Mouse (Mus musculus) intestine, embryonic 14.5 days (tissue): Measurements from ENCODE around the gene Chd5. TPM values are rescaled to one million over a fixed set of nuclear protein-coding genes. Genes with fewer than 3 reads are reported as not detected.

Experiments used
- ATAC-seq: fragments of 200-750 bp; cut with Nextera tagmentation; replicated peaks from 2 replicates; pipeline ENCODE4 v1.8.0; 2017; ENCODE audit warnings: low read depth, moderate number of reproducible peaks, moderate TSS enrichment, moderate library complexity; ENCODE audit not compliant: low FRiP score, low TSS enrichment
- DNase-seq: peaks from one replicate; pipeline ENCODE4 v3.0.0-alpha.2; 2018; ENCODE audit warnings: low spot score
- H3K27ac ChIP-seq: fragments of 300-500 bp; sonication (generic); 2 replicates; pipeline ENCODE4 v1.5.1; 2014; ENCODE audit warnings: low read depth, mild to moderate bottlenecking, control low read depth
- H3K27me3 ChIP-seq: fragments of 300-500 bp; sonication (generic); replicated peaks from 2 replicates; pipeline ENCODE4 v1.6.1; 2014; ENCODE audit warnings: low read length, control low read depth; ENCODE audit not compliant: control insufficient read depth, insufficient read depth
- H3K36me3 ChIP-seq: fragments of 300-500 bp; sonication (generic); 2 replicates; pipeline ENCODE4 v1.6.1; 2014; ENCODE audit warnings: low read length, control low read depth; ENCODE audit not compliant: control insufficient read depth, insufficient read depth
- H3K4me1 ChIP-seq: fragments of 300-500 bp; sonication (generic); replicated peaks from 2 replicates; pipeline ENCODE4 v1.6.1; 2014; ENCODE audit warnings: low read length, control low read depth, mixed read lengths; ENCODE audit not compliant: control insufficient read depth, insufficient read depth
- H3K4me2 ChIP-seq: fragments of 300-500 bp; sonication (generic); 2 replicates; pipeline ENCODE4 v1.6.1; 2014; ENCODE audit warnings: low read length
- H3K4me3 ChIP-seq: fragments of 300-500 bp; sonication (generic); 2 replicates; pipeline ENCODE4 v1.5.1; 2014; ENCODE audit warnings: low read depth, low read length, control low read depth, mixed read lengths
- H3K9ac ChIP-seq: fragments of 300-500 bp; sonication (generic); 2 replicates; pipeline ENCODE4 v1.6.1; 2014; ENCODE audit warnings: mild to moderate bottlenecking, low read length
- H3K9me3 ChIP-seq: fragments of 300-500 bp; sonication (generic); 2 replicates; pipeline ENCODE4 v1.6.1; 2016; ENCODE audit warnings: low read length, control low read depth; ENCODE audit not compliant: control insufficient read depth
- WGBS: fragments of 180-500 bp; shearing (Covaris S2); extraction: QIAGEN DNeasy Blood & Tissue Kit; methylation state at CpG from one replicate; pipeline ENCODE4 v1.1.7; 2014; 5-methylcytosine and 5-hydroxymethylcytosine counted together
- polyA plus RNA-seq: library from polyadenylated mRNA; unstranded; fragments of >200 nt; fragmentation: Nextera tagmentation; extraction: Ambion mirVana; gene quantifications from 2 replicates; pipeline ENCODE4 v1.2.1, GENCODE M21; 2014

The Chd5 gene
- polyA plus RNA-seq, 1 experiment from 2014 or later, result 1.7 TPM

- H3K9me3 ChIP-seq, result no peaks in the 10 kb centered on the region
- H3K27me3 ChIP-seq, result peaks cover 9% of the 10 kb centered on the region
- peak within 1 kb of the TSS; percentile 95 for H3K4me3 ChIP-seq
- peak; percentile 96 for ATAC-seq
- peaks cover 15% of the 10 kb centered on the region for H3K4me1 ChIP-seq
- peak; percentile 98 for DNase-seq
- peaks cover 17% of the 10 kb centered on the region for H3K36me3 ChIP-seq
- peak within 1 kb of the TSS; percentile 89 for H3K9ac ChIP-seq
- peak within 1 kb of the TSS; percentile 65 for H3K4me2 ChIP-seq
- peak within 1 kb of the TSS; percentile 59 for H3K27ac ChIP-seq
- WGBS, result under 1% methylated on average over 103 of the region's 119 CpGs
These were observed 41.3 kb upstream of the Chd5 start, which contains the start of gene Icmt for GRCm38 (mm10) chr4:152296874-152297861. Icmt (plus strand) TSS chr4:152297227.

- H3K4me3 ChIP-seq, result no peak overlapping the region
- ATAC-seq, result no peak
- WGBS, result 80% methylated on average over 14 of the region's 14 CpGs
- no peak overlapping the region for H3K27ac ChIP-seq
- no peak overlapping the region for H3K4me2 ChIP-seq
- H3K27me3 ChIP-seq, result peaks cover under 1% of the 10 kb centered on the region; the same call in 1 of the 2 replicates
- no peaks in the 10 kb centered on the region for H3K9me3 ChIP-seq
- H3K9ac ChIP-seq, result no peak overlapping the region; the same call in 1 of the 2 replicates
- DNase-seq, result no peak
- H3K36me3 ChIP-seq, result peaks cover 29% of the 10 kb centered on the region
- H3K4me1 ChIP-seq, result peaks cover 10% of the 10 kb centered on the region
These were observed 39.6 kb upstream of the Chd5 start for GRCm38 (mm10) chr4:152298836-152299235.

GRCm38 (mm10) chr4:152300375-152300774, 38.1 kb upstream of the Chd5 start:
- DNase-seq, result no peak
- Histone ChIP-seq H3K9me3 (no peaks in the 10 kb centered on the region), H3K27me3 (no peaks in the 10 kb centered on the region), H3K4me2 (no peak overlapping the region), H3K4me3 (no peak overlapping the region), H3K9ac (no peak overlapping the region), H3K36me3 (peaks cover 44% of the 10 kb centered on the region), H3K27ac (no peak overlapping the region), H3K4me1 (peaks cover 10% of the 10 kb centered on the region)
- no peak for ATAC-seq
- 90% methylated on average over 8 of the region's 8 CpGs for WGBS

- H3K9ac ChIP-seq, result no peak overlapping the region
- no peak overlapping the region for H3K4me3 ChIP-seq
- H3K27me3 ChIP-seq, result no peaks in the 10 kb centered on the region
- DNase-seq, result no peak
- no peak for ATAC-seq
- peaks cover 10% of the 10 kb centered on the region for H3K4me1 ChIP-seq
- H3K4me2 ChIP-seq, result no peak overlapping the region
- 73% methylated on average over 11 of the region's 11 CpGs for WGBS
- H3K9me3 ChIP-seq, result no peaks in the 10 kb centered on the region
- H3K36me3 ChIP-seq, result peaks cover 44% of the 10 kb centered on the region
- H3K27ac ChIP-seq, result no peak overlapping the region
These were observed 36.4 kb upstream of the Chd5 start for GRCm38 (mm10) chr4:152302012-152302411.

- Histone ChIP-seq H3K4me3 (no peak overlapping the region), H3K36me3 (peaks cover 44% of the 10 kb centered on the region), H3K27me3 (no peaks in the 10 kb centered on the region), H3K9me3 (no peaks in the 10 kb centered on the region), H3K4me2 (no peak overlapping the region), H3K4me1 (peaks cover 7% of the 10 kb centered on the region), H3K9ac (no peak overlapping the region), H3K27ac (no peak overlapping the region)
- ATAC-seq, result no peak
- no peak for DNase-seq
- WGBS, result 94% methylated on average over 10 of the region's 10 CpGs
These were observed 35.3 kb upstream of the Chd5 start for GRCm38 (mm10) chr4:152303172-152303571.

GRCm38 (mm10) chr4:152304685-152305084, 33.8 kb upstream of the Chd5 start:
- H3K9me3 ChIP-seq, result no peaks in the 10 kb centered on the region
- no peaks in the 10 kb centered on the region for H3K4me1 ChIP-seq
- H3K27me3 ChIP-seq, result no peaks in the 10 kb centered on the region
- no peak overlapping the region for H3K4me2 ChIP-seq
- no peak overlapping the region for H3K27ac ChIP-seq
- WGBS, result 92% methylated on average over 6 of the region's 6 CpGs
- H3K9ac ChIP-seq, result no peak overlapping the region
- H3K4me3 ChIP-seq, result no peak overlapping the region
- H3K36me3 ChIP-seq, result peaks cover 47% of the 10 kb centered on the region
- DNase-seq (no peak), ATAC-seq (no peak)

- ATAC-seq (no peak), DNase-seq (no peak)
- peaks cover 6% of the 10 kb centered on the region for H3K27me3 ChIP-seq
- WGBS, result 80% methylated on average over 6 of the region's 6 CpGs
- no peaks in the 10 kb centered on the region for H3K4me1 ChIP-seq
- peaks cover 35% of the 10 kb centered on the region for H3K36me3 ChIP-seq
- H3K9ac ChIP-seq, result no peak overlapping the region
- no peaks in the 10 kb centered on the region for H3K9me3 ChIP-seq
- H3K27ac ChIP-seq, result no peak overlapping the region
- H3K4me3 ChIP-seq, result no peak overlapping the region
- no peak overlapping the region for H3K4me2 ChIP-seq
These were observed 32.5 kb upstream of the Chd5 start for GRCm38 (mm10) chr4:152305991-152306390.

- Histone ChIP-seq H3K27ac (no peak overlapping the region), H3K9ac (no peak overlapping the region), H3K9me3 (no peaks in the 10 kb centered on the region), H3K4me3 (no peak overlapping the region), H3K4me2 (no peak overlapping the region), H3K36me3 (peaks cover 30% of the 10 kb centered on the region), H3K27me3 (peaks cover 21% of the 10 kb centered on the region), H3K4me1 (0 out of 2 replicates have a peak, but pooled peaks cover 2% of the 10 kb centered on the region)
- no peak for DNase-seq
- 84% methylated on average over 9 of the region's 9 CpGs for WGBS
- ATAC-seq, result no peak
These were observed 30.9 kb upstream of the Chd5 start for GRCm38 (mm10) chr4:152307542-152307941.
